Mouse (Mus musculus): ENCODE measurements around the gene Wdr3. TPM values are rescaled to one million over a fixed set of nuclear protein-coding genes. Genes with fewer than 3 reads are reported as not detected.
A peak's percentile ranks its signal among the peaks of the same experiment; 100 is the strongest.

Wdr3 gene
- polyA plus RNA-seq, 1 experiment: 24.2 TPM

DNA sequence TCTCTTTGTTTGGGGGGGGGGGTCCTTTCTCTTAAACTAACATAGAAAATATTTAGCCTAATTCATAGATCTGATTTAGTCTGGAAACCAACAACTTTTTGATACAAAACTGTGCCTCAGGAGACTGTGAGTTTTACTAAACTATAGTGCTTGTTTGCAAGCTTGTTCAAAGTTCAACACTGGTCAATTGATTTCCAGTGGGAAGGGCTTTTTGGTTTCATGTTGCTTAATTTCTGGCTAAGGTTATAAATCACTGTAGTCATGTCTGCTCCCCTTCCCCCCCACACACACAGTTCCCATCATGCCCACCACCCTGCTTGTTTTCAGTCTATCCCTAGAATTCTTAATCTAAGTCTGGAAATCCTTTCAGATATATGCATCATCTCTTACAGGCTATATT, 2.8 kb upstream of the Wdr3 start:
- Histone ChIP-seq H3K27ac (ENCODE audit: insufficient read depth, low read length) (no peak overlapping the region), H3K4me3 (replicated peaks; ENCODE audit: insufficient read depth, low read depth, low read length) (no peak overlapping the region), H3K4me1 (ENCODE audit: control insufficient read depth, insufficient read depth, low read length) (peaks cover 8% of the 10 kb centered on the region; the same call in 1 of the 2 replicates), H3K27me3 (ENCODE audit: control insufficient read depth, insufficient read depth, low read length) (no peaks in the 10 kb centered on the region)
- DNase-seq: no peak
- TF ChIP-seq POLR2A (IDR thresholded peaks at IDR 0.05; ENCODE audit: borderline replicate concordance, insufficient read depth, low read length): no peak

DNA sequence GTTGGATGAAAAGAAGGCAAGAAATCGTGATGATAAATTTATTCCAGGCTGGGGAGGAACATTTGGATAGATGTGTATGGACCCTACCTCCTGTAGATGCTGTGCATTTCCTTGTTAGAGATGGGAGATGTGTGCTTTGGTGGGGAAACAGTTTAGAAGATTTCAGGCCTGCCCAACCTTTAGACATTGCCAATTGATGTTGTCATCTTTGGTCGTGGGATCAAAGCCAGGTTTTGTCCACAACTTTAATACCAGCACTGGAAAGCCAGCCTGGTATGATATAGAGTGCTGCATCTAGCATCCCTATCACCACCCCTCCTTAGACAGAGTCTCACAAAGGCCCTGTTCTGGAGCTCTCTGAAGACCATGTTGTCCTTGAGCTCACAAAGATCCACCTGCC, 1.3 kb upstream of the Wdr3 start:
- no peak overlapping the region for H3K4me3 ChIP-seq (replicated peaks; ENCODE audit: insufficient read depth, low read depth, low read length)
- H3K27ac ChIP-seq (ENCODE audit: insufficient read depth, low read length): no peak overlapping the region
- 48% methylated on average over 2 of the region's 2 CpGs for WGBS
- TF ChIP-seq POLR2A (IDR thresholded peaks at IDR 0.05; ENCODE audit: borderline replicate concordance, insufficient read depth, low read length) (no peak), CTCF (IDR thresholded peaks at IDR 0.05; ENCODE audit: borderline replicate concordance, insufficient read depth, low read depth, low read length) (no peak)
- peaks cover 8% of the 10 kb centered on the region; the same call in 1 of the 2 replicates for H3K4me1 ChIP-seq (ENCODE audit: control insufficient read depth, insufficient read depth, low read length)
- peak in 1 of 2 experiments; percentile 12 for DNase-seq
- H3K27me3 ChIP-seq (ENCODE audit: control insufficient read depth, insufficient read depth, low read length): no peaks in the 10 kb centered on the region

DNA sequence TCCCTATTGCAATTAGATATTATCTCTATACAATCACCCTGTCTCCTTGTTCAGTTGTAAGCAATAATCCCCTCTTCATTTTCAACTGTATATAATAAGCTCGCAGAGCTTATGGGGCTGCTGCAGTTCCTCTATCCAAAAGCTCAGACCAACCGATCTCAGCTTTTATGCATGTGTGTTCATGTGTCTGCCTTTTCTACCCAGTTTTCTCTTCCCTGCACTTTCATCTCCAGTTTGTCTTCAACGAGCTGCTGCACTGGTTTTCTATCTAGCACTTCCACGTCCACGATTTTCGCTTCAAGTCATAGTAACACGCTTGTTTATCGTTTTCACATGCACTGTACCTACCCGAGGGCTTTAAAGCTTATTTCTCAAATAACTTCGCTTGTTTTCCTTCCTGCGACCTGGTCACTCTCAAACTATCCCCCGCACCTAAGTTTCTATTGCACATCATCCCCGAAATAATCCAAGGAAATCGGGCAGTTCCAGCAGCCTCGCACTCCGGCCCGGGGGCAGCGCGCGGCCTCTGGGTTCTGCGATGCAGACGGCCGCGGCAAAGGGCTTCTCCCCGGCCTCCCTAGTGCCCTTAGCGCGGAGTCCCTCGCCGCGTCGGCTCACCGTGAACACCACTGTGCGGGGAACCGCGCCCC, 417 bp downstream of the Wdr3 start:
- Histone ChIP-seq H3K4me3 (replicated peaks; ENCODE audit: insufficient read depth, low read depth, low read length) (peak overlapping the region; percentile 90), H3K27me3 (ENCODE audit: control insufficient read depth, insufficient read depth, low read length) (no peaks in the 10 kb centered on the region), H3K4me1 (ENCODE audit: control insufficient read depth, insufficient read depth, low read length) (peaks cover 8% of the 10 kb centered on the region; the same call in 1 of the 2 replicates), H3K27ac (ENCODE audit: insufficient read depth, low read length) (no peak overlapping the region)
- WGBS: 2% methylated on average over 35 of the region's 35 CpGs
- no peak for DNase-seq
- TF ChIP-seq CTCF (IDR thresholded peaks at IDR 0.05; ENCODE audit: borderline replicate concordance, insufficient read depth, low read depth, low read length) (no peak), POLR2A (IDR thresholded peaks at IDR 0.05; ENCODE audit: borderline replicate concordance, insufficient read depth, low read length) (no peak)

DNA sequence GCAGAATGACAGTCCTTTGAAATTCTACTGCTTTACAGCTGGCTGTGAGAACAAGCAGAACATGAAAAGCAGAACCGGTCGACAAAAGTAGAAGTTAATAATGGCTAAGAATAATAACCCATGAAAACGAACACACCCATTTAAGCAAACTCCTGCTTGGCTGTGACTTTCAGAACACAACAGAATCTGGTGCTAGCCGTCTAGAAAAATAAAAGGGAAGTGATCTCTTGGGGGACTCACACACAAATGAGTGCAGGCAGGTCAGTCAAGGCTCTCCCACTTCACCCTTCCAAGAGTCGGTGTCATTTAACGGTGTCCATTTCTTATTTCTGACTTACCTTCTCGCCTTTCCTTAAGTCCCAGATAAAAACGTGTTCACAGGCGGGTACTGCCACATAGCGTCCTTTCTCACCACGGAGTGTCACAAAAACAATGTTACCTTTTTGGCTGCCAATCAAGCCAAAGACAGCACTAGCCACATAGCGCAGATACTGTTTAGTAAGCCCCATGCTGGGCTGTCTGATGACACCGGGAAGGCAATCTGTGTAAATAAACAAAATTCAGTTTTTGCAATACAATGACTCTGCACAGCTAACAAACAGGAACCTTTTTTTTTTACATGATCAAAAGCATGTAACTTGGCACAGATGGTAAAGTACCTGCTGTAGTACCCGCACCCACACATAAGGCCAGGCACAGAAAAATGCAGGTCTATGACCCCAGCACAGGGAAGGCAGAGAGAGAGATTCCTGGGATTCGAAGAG, 1.3 kb downstream of the Wdr3 start:
- no peak overlapping the region for H3K27ac ChIP-seq (ENCODE audit: insufficient read depth, low read length)
- peak overlapping the region; percentile 90 for H3K4me3 ChIP-seq (replicated peaks; ENCODE audit: insufficient read depth, low read depth, low read length)
- H3K27me3 ChIP-seq (ENCODE audit: control insufficient read depth, insufficient read depth, low read length): no peaks in the 10 kb centered on the region

DNA sequence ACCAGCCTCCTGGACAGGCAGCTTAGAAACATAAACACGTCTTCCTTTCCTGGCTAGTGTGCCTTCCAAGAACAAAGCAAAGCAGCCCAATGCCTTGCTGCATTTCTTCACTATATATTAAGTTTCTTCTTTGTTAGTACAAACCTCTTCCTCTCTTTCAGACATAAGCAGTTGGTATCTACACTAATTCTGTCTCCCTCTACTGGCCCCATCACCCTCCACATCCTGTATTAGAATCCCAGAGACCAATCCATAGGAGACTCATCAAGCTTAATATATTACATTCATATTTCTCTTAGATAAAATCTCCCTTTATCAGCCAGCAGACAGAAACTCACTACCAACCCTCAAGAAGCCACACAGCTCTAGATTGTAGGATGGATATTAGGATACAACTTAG, 39.8 kb downstream of the Wdr3 start:
- 12% methylated on average over 1 of the region's 1 CpGs for WGBS
- Histone ChIP-seq H3K4me3 (replicated peaks; ENCODE audit: insufficient read depth, low read depth, low read length) (no peak overlapping the region), H3K4me1 (ENCODE audit: control insufficient read depth, insufficient read depth, low read length) (peaks cover 7% of the 10 kb centered on the region), H3K27me3 (ENCODE audit: control insufficient read depth, insufficient read depth, low read length) (no peaks in the 10 kb centered on the region), H3K27ac (ENCODE audit: insufficient read depth, low read length) (no peak overlapping the region)
- no peak for DNase-seq
- TF ChIP-seq POLR2A (IDR thresholded peaks at IDR 0.05; ENCODE audit: borderline replicate concordance, insufficient read depth, low read length) (no peak), CTCF (IDR thresholded peaks at IDR 0.05; ENCODE audit: borderline replicate concordance, insufficient read depth, low read depth, low read length) (no peak)

More for the DNA sequence above, 1.3 kb downstream of the Wdr3 start:
- WGBS: 81% methylated on average over 15 of the region's 15 CpGs
- TF ChIP-seq CTCF (IDR thresholded peaks at IDR 0.05; ENCODE audit: borderline replicate concordance, insufficient read depth, low read depth, low read length): no peak
- no peak for TF ChIP-seq POLR2A (IDR thresholded peaks at IDR 0.05; ENCODE audit: borderline replicate concordance, insufficient read depth, low read length)
- H3K4me1 ChIP-seq (ENCODE audit: control insufficient read depth, insufficient read depth, low read length): peaks cover 5% of the 10 kb centered on the region; the same call in 1 of the 2 replicates
- no peak for DNase-seq

DNA sequence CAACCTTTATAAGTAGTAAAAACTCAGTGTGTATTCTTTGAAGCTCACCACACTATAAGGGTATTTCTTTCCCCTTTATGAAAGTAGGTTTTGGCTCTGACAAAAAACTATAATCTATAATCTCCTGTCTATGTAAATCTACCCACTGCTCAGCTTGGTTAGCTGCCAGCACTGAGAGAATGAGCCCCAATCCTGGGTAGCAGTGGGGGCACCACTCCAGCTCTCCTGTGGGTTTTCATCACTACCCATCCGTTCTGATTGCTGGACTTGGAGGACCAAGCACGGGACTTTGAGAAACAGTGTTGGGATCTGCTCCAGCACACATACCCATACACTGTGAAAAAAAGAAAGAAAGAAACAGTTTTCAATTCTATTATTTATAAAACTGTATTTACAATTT, 40.2 kb downstream of the Wdr3 start:
- 4% methylated on average over 2 of the region's 2 CpGs for WGBS
- no peaks in the 10 kb centered on the region for H3K27me3 ChIP-seq (ENCODE audit: control insufficient read depth, insufficient read depth, low read length)
- no peak overlapping the region for H3K4me3 ChIP-seq (replicated peaks; ENCODE audit: insufficient read depth, low read depth, low read length)
- H3K27ac ChIP-seq (ENCODE audit: insufficient read depth, low read length): no peak overlapping the region
- no peak for TF ChIP-seq CTCF (IDR thresholded peaks at IDR 0.05; ENCODE audit: borderline replicate concordance, insufficient read depth, low read depth, low read length)
- TF ChIP-seq POLR2A (IDR thresholded peaks at IDR 0.05; ENCODE audit: borderline replicate concordance, insufficient read depth, low read length): no peak
- peaks cover 7% of the 10 kb centered on the region for H3K4me1 ChIP-seq (ENCODE audit: control insufficient read depth, insufficient read depth, low read length)
- peak; percentile 52 to 73 for DNase-seq

DNA sequence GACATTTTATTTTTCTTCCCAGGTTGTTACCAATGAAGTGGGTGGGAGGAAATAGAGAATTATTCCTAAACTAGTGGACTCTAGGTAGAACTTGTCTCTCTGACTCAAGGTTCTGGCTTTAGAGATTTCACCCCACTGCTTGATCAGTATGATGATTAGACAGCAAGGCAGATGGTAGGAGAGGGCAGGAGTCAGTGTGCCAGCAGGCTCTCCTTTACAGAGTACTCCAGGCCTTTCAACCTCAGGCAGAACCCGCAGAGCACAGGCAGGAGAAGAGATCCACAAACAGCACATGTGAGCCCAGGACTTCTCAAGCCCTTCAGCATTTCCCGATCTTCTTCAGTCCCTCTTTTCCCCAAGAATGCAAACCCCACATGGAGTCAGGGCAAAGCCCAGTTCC, 43.5 kb downstream of the Wdr3 start:
- Histone ChIP-seq H3K4me3 (replicated peaks; ENCODE audit: insufficient read depth, low read depth, low read length) (no peak overlapping the region), H3K27me3 (ENCODE audit: control insufficient read depth, insufficient read depth, low read length) (no peaks in the 10 kb centered on the region), H3K4me1 (ENCODE audit: control insufficient read depth, insufficient read depth, low read length) (peaks cover 7% of the 10 kb centered on the region), H3K27ac (ENCODE audit: insufficient read depth, low read length) (peak overlapping the region; percentile 59; the same call in 1 of the 2 replicates)
- TF ChIP-seq POLR2A (IDR thresholded peaks at IDR 0.05; ENCODE audit: borderline replicate concordance, insufficient read depth, low read length): no peak
- no peak for TF ChIP-seq CTCF (IDR thresholded peaks at IDR 0.05; ENCODE audit: borderline replicate concordance, insufficient read depth, low read depth, low read length)
- WGBS: 18% methylated on average over 2 of the region's 2 CpGs
- DNase-seq: peak; percentile 35 to 65

DNA sequence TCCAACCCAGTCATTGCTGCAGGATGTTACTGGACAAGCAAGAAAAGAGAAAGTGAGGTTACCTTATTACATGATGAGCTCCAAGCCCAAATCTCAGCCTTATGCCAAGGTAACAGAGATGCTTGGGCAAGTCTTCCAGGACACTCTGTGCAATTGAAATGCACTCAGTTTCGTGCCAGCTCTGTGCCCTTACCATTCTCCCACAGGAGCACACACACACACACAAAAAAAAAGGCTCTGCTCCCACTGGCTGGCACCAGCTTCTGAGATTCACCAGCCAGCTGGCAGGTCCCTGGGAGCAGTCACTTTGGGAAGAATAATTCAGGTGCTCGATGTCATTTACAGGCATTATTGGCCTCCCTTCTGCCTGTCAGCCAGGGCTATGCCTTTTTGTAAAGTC, 55.5 kb downstream of the Wdr3 start:
- 3% methylated on average over 2 of the region's 2 CpGs for WGBS
- DNase-seq: peak; percentile 74 to 91
- Histone ChIP-seq H3K27me3 (ENCODE audit: control insufficient read depth, insufficient read depth, low read length) (no peaks in the 10 kb centered on the region), H3K27ac (ENCODE audit: insufficient read depth, low read length) (peak overlapping the region; percentile 70; the same call in 1 of the 2 replicates), H3K4me1 (ENCODE audit: control insufficient read depth, insufficient read depth, low read length) (peaks cover 16% of the 10 kb centered on the region), H3K4me3 (replicated peaks; ENCODE audit: insufficient read depth, low read depth, low read length) (no peak overlapping the region)
- TF ChIP-seq POLR2A (IDR thresholded peaks at IDR 0.05; ENCODE audit: borderline replicate concordance, insufficient read depth, low read length) (no peak), CTCF (IDR thresholded peaks at IDR 0.05; ENCODE audit: borderline replicate concordance, insufficient read depth, low read depth, low read length) (no peak)
